Mouse (Mus musculus) brain, embryonic 14.5 days (tissue): ENCODE data around the gene Gnai3.

Experiments used
- CTCF ChIP-seq: fragments of 200-500 bp; IDR thresholded peaks from 2 replicates; pipeline ENCODE4 v1.5.1; 2012; ENCODE audit warnings: inconsistent platforms, mild to moderate bottlenecking, moderate library complexity, borderline replicate concordance; ENCODE audit not compliant: insufficient read depth, insufficient read length; ENCODE audit errors: extremely low read depth
- POLR2A ChIP-seq: fragments of 200-500 bp; IDR thresholded peaks from 2 replicates; pipeline ENCODE4 v1.6.1; 2012; ENCODE audit warnings: mild to moderate bottlenecking, inconsistent platforms, borderline replicate concordance; ENCODE audit not compliant: poor library complexity, insufficient read depth, insufficient read length, severe bottlenecking; ENCODE audit errors: extremely low read depth

DNA sequence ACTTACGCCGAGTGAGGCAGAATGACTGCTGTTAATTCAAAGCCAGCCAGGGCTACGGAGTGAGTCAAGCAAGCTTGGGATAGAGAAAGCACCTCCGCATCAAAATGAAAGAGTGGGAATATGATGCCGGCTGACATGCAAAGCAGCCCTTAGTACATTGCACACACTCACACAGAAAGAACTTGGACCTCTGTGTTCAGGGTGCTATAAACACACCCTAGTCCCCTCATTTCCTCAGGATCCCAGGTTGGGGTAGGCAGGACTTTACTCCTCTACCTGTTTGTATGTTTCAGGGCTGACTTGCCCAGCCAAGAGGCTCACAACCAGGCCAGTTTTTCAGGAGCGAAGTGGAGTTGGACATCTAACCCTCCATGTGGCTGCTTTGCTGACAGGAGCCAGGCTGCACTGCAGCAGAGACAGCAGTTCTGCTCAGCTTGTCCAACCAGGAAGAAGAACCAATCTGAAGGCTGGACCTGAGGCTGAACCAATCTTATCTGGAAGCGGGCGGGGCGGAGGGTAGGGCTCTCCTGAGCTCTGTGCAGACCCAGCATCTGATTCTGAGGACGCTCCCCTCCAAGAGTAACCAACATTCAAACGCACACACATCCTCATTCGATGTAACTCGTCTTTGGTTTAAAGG, 76.6 kb downstream of the Gnai3 start:
- TF ChIP-seq POLR2A (no peak), CTCF (no peak)
